Mouse (Mus musculus) neural tube, embryonic 13.5 days (tissue): ENCODE results near the gene Cdc37l1. TPM values are rescaled to one million over a fixed set of nuclear protein-coding genes. Genes with fewer than 3 reads are reported as not detected.

Experiments
- ATAC-seq: fragments of 200-750 bp; cut with Nextera tagmentation; 2 replicates; pipeline ENCODE4 v1.8.0; 2017; ENCODE audit warnings: low read depth, mild to moderate bottlenecking, moderate TSS enrichment, moderate library complexity
- H3K27ac ChIP-seq: fragments of 300-500 bp; sonication (generic); replicated peaks from 2 replicates; pipeline ENCODE4 v1.5.1; 2015; ENCODE audit warnings: moderate library complexity, mild to moderate bottlenecking, inconsistent platforms
- H3K27me3 ChIP-seq: fragments of 300-500 bp; sonication (generic); 2 replicates; pipeline ENCODE4 v1.6.1; 2015; ENCODE audit warnings: mild to moderate bottlenecking, inconsistent platforms
- H3K36me3 ChIP-seq: fragments of 300-500 bp; sonication (generic); 2 replicates; pipeline ENCODE4 v1.6.1; 2015; ENCODE audit warnings: mild to moderate bottlenecking, inconsistent platforms
- H3K4me1 ChIP-seq: fragments of 300-500 bp; sonication (generic); replicated peaks from 2 replicates; pipeline ENCODE4 v1.6.1; 2015; ENCODE audit warnings: inconsistent platforms
- H3K4me2 ChIP-seq: fragments of 300-500 bp; sonication (generic); 2 replicates; pipeline ENCODE4 v1.6.1; 2015; ENCODE audit warnings: inconsistent platforms, mild to moderate bottlenecking, moderate library complexity
- H3K4me3 ChIP-seq: fragments of 300-500 bp; sonication (generic); 2 replicates; pipeline ENCODE4 v1.5.1; 2015; ENCODE audit warnings: mild to moderate bottlenecking, inconsistent platforms
- H3K9ac ChIP-seq: fragments of 300-500 bp; sonication (generic); 2 replicates; pipeline ENCODE4 v1.6.1; 2015; ENCODE audit warnings: moderate library complexity, mild to moderate bottlenecking, inconsistent platforms
- H3K9me3 ChIP-seq: fragments of 300-500 bp; sonication (generic); 2 replicates; pipeline ENCODE4 v1.6.1; 2016; ENCODE audit warnings: inconsistent platforms
- WGBS: fragments of 180-500 bp; shearing (Covaris S2); methylation state at CpG from one replicate; pipeline ENCODE4 v1.1.7; 2015; 5-methylcytosine and 5-hydroxymethylcytosine counted together
- polyA plus RNA-seq: library from polyadenylated mRNA; unstranded; fragments of >200 nt; fragmentation: Nextera tagmentation; extraction: Ambion mirVana; gene quantifications from 2 replicates; pipeline ENCODE4 v1.2.1, GENCODE M21; 2015

Gene Cdc37l1
- polyA plus RNA-seq, 1 experiment from 2014 or later, result 47.2 TPM

- Histone ChIP-seq H3K27me3 (no peaks in the 10 kb centered on the region), H3K27ac (no peak overlapping the region), H3K4me1 (peaks cover 17% of the 10 kb centered on the region), H3K36me3 (no peaks in the 10 kb centered on the region), H3K9ac (no peak overlapping the region), H3K9me3 (no peaks in the 10 kb centered on the region), H3K4me3 (no peak overlapping the region), H3K4me2 (no peak overlapping the region)
- no peak for ATAC-seq
- 69% methylated on average over 9 of the region's 9 CpGs for WGBS
These were observed 60.2 kb downstream of the Cdc37l1 start for GRCm38 (mm10) chr19:29050186-29050980.

GRCm38 (mm10) chr19:29052786-29053185, 62.6 kb downstream of the Cdc37l1 start:
- Histone ChIP-seq H3K4me1 (no peaks in the 10 kb centered on the region; the same call in 1 of the 2 replicates), H3K9ac (no peak overlapping the region), H3K4me2 (no peak overlapping the region), H3K9me3 (no peaks in the 10 kb centered on the region), H3K4me3 (no peak overlapping the region), H3K36me3 (no peaks in the 10 kb centered on the region), H3K27ac (no peak overlapping the region), H3K27me3 (no peaks in the 10 kb centered on the region)
- 91% methylated on average over 12 of the region's 12 CpGs for WGBS
- ATAC-seq, result no peak

GRCm38 (mm10) chr19:29054594-29054993, 64.4 kb downstream of the Cdc37l1 start:
- no peak for ATAC-seq
- no peaks in the 10 kb centered on the region for H3K27me3 ChIP-seq
- no peak overlapping the region for H3K27ac ChIP-seq
- 80% methylated on average over 6 of the region's 6 CpGs for WGBS
- H3K4me1 ChIP-seq, result no peaks in the 10 kb centered on the region
- H3K4me3 ChIP-seq, result no peak overlapping the region
- no peaks in the 10 kb centered on the region for H3K9me3 ChIP-seq
- no peak overlapping the region for H3K9ac ChIP-seq
- H3K4me2 ChIP-seq, result no peak overlapping the region
- H3K36me3 ChIP-seq, result no peaks in the 10 kb centered on the region

GRCm38 (mm10) chr19:29055469-29055868, 65.3 kb downstream of the Cdc37l1 start:
- no peaks in the 10 kb centered on the region for H3K9me3 ChIP-seq
- H3K4me3 ChIP-seq, result no peak overlapping the region
- H3K4me1 ChIP-seq, result no peaks in the 10 kb centered on the region
- WGBS, result 93% methylated on average over 4 of the region's 4 CpGs
- H3K9ac ChIP-seq, result no peak overlapping the region
- H3K4me2 ChIP-seq, result no peak overlapping the region
- no peak overlapping the region for H3K27ac ChIP-seq
- H3K36me3 ChIP-seq, result no peaks in the 10 kb centered on the region
- H3K27me3 ChIP-seq, result no peaks in the 10 kb centered on the region
- ATAC-seq, result no peak

- no peak for ATAC-seq
- WGBS, result 88% methylated on average over 5 of the region's 5 CpGs
These were observed 68.6 kb downstream of the Cdc37l1 start for GRCm38 (mm10) chr19:29058741-29059140.

GRCm38 (mm10) chr19:29059688-29060087, 69.5 kb downstream of the Cdc37l1 start:
- H3K27me3 ChIP-seq, result no peaks in the 10 kb centered on the region
- 85% methylated on average over 2 of the region's 2 CpGs for WGBS
- no peaks in the 10 kb centered on the region for H3K9me3 ChIP-seq
- no peak overlapping the region for H3K27ac ChIP-seq
- H3K36me3 ChIP-seq, result no peaks in the 10 kb centered on the region
- no peak overlapping the region for H3K9ac ChIP-seq
- ATAC-seq, result no peak
- no peaks in the 10 kb centered on the region; the same call in 1 of the 2 replicates for H3K4me1 ChIP-seq
- H3K4me3 ChIP-seq, result no peak overlapping the region
- no peak overlapping the region for H3K4me2 ChIP-seq

More at GRCm38 (mm10) chr19:29058741-29059140, 68.6 kb downstream of the Cdc37l1 start:
- Histone ChIP-seq H3K27ac (no peak overlapping the region), H3K27me3 (no peaks in the 10 kb centered on the region), H3K9me3 (no peaks in the 10 kb centered on the region), H3K4me3 (no peak overlapping the region), H3K4me2 (no peak overlapping the region), H3K36me3 (no peaks in the 10 kb centered on the region), H3K4me1 (no peaks in the 10 kb centered on the region; the same call in 1 of the 2 replicates), H3K9ac (no peak overlapping the region)

GRCm38 (mm10) chr19:29060299-29060698, 70.1 kb downstream of the Cdc37l1 start:
- no peak for ATAC-seq
- H3K4me3 ChIP-seq, result no peak overlapping the region
- H3K27ac ChIP-seq, result no peak overlapping the region
- H3K9me3 ChIP-seq, result no peaks in the 10 kb centered on the region
- no peaks in the 10 kb centered on the region for H3K36me3 ChIP-seq
- H3K4me1 ChIP-seq, result no peaks in the 10 kb centered on the region; the same call in 1 of the 2 replicates
- no peak overlapping the region for H3K4me2 ChIP-seq
- 47% methylated on average over 6 of the region's 6 CpGs for WGBS
- no peak overlapping the region for H3K9ac ChIP-seq
- H3K27me3 ChIP-seq, result no peaks in the 10 kb centered on the region

GRCm38 (mm10) chr19:29063009-29063408, 72.9 kb downstream of the Cdc37l1 start:
- Histone ChIP-seq H3K4me3 (no peak overlapping the region), H3K9me3 (no peaks in the 10 kb centered on the region), H3K4me1 (peaks cover 9% of the 10 kb centered on the region; the same call in 1 of the 2 replicates), H3K27me3 (no peaks in the 10 kb centered on the region), H3K27ac (no peak overlapping the region), H3K9ac (no peak overlapping the region), H3K36me3 (no peaks in the 10 kb centered on the region), H3K4me2 (no peak overlapping the region)
- no peak for ATAC-seq
- 82% methylated on average over 5 of the region's 5 CpGs for WGBS

- ATAC-seq, result peak; percentile 82
- H3K4me3 ChIP-seq, result 0 out of 2 replicates have a peak overlapping the region, but pooled peaks have one; percentile 13
- H3K9ac ChIP-seq, result no peak overlapping the region
- peaks cover 9% of the 10 kb centered on the region; the same call in 1 of the 2 replicates for H3K4me1 ChIP-seq
- H3K4me2 ChIP-seq, result peak overlapping the region; percentile 47
- no peaks in the 10 kb centered on the region for H3K9me3 ChIP-seq
- H3K27ac ChIP-seq, result no peak overlapping the region
- no peaks in the 10 kb centered on the region for H3K36me3 ChIP-seq
- WGBS, result 18% methylated on average over 18 of the region's 18 CpGs
- H3K27me3 ChIP-seq, result no peaks in the 10 kb centered on the region
These were observed 73.6 kb downstream of the Cdc37l1 start for GRCm38 (mm10) chr19:29063577-29064363.

GRCm38 (mm10) chr19:29064451-29065102, 74.4 kb downstream of the Cdc37l1 start:
- no peak overlapping the region for H3K4me3 ChIP-seq
- H3K4me1 ChIP-seq, result peaks cover 9% of the 10 kb centered on the region; the same call in 1 of the 2 replicates
- no peak overlapping the region for H3K9ac ChIP-seq
- H3K27me3 ChIP-seq, result no peaks in the 10 kb centered on the region
- no peaks in the 10 kb centered on the region for H3K9me3 ChIP-seq
- WGBS, result 54% methylated on average over 9 of the region's 9 CpGs
- H3K36me3 ChIP-seq, result no peaks in the 10 kb centered on the region
- ATAC-seq, result no peak
- H3K4me2 ChIP-seq, result peak overlapping the region; percentile 47
- H3K27ac ChIP-seq, result no peak overlapping the region

- WGBS, result 8% methylated on average over 11 of the region's 11 CpGs
- 0 out of 2 replicates have a peak, but pooled peaks have one; percentile 37 for ATAC-seq
- no peaks in the 10 kb centered on the region for H3K27me3 ChIP-seq
- H3K9ac ChIP-seq, result no peak overlapping the region; the same call in 1 of the 2 replicates
- H3K4me1 ChIP-seq, result peaks cover 9% of the 10 kb centered on the region; the same call in 1 of the 2 replicates
- no peak overlapping the region for H3K27ac ChIP-seq
- H3K4me2 ChIP-seq, result peak overlapping the region; percentile 35
- no peaks in the 10 kb centered on the region for H3K9me3 ChIP-seq
- peak overlapping the region; percentile 13 for H3K4me3 ChIP-seq
- no peaks in the 10 kb centered on the region for H3K36me3 ChIP-seq
These were observed 76.9 kb downstream of the Cdc37l1 start for GRCm38 (mm10) chr19:29066981-29067471.
